Mouse (Mus musculus): ENCODE results near the gene Bcl3.

GRCm38 (mm10) chr7:19760021-19760420 is 62.5 kb downstream of the Bcl3 start:
- TF ChIP-seq CTCF (conservative IDR thresholded peaks at IDR 0.05; ENCODE audit: low read length) (no peak), POU5F1 (IDR thresholded peaks at IDR 0.05; ENCODE audit: borderline replicate concordance, low read length) (no peak)

All from E14TG2a.4 (cell line).